ENCODE assay signal across 9 mouse cellular contexts in the genomic region with DNA sequence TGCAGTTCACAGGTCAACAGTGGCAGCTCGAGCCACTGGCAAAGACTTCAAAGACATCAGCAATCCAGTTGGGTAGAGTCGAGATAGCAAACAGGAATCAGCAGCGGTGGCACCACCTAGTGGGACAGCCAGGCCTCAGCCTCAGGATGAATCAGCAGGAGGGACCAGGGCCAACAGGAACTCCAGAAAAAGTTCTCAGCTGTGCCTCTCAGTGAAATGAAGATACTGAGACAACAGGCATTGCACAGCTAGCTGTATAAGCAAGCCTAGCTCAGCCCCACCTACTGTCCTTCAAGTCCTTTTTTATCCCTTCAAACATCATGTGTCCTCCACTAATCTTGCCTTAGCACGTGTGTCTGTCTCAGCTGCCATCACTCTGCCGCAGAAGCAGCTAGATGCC. TPM values are rescaled to one million over a fixed set of nuclear protein-coding genes. Genes with fewer than 3 reads are reported as not detected.
DNase-seq lines count a peak whose midpoint lies in the region; ATAC-seq and TF ChIP-seq lines count a peak whose summit lies in the region.
"Had no signal": no experiment of that assay in that cellular context is flagged by ENCODE, and none has a peak within 500 bp of the region (broad histone marks: within the 10 kb centered on the region; RNA-seq: fewer than 3 reads in every experiment).

No protein-coding gene starts in this region.

- no peak for ATAC-seq in kidney, postnatal 0 days (replicated peaks; ENCODE audit: low FRiP score, low read depth)
- no peak for ATAC-seq in kidney, embryonic 14.5 days (ENCODE audit: low FRiP score, low TSS enrichment)
- peak; percentile 83 for ATAC-seq in common myeloid progenitor, adult 5-6 weeks (replicated peaks; ENCODE audit: low read depth, poor library complexity, severe bottlenecking)
- no peak for ATAC-seq in lung, embryonic 14.5 days (ENCODE audit: insufficient read depth)

- TF ChIP-seq CTCF in kidney, postnatal 0 days (IDR thresholded peaks at IDR 0.05; ENCODE audit: low read depth), result peak; percentile 53
- TF ChIP-seq CTCF in lung, embryonic 14.5 days (IDR thresholded peaks at IDR 0.05; ENCODE audit: low read depth), result peak; percentile 36; the same call in 1 of the 2 replicates

- H3K4me3 ChIP-seq in kidney, postnatal 0 days (replicated peaks; ENCODE audit: low read depth, low read length), result no peak overlapping the region
- H3K4me3 ChIP-seq in kidney, embryonic 14.5 days (ENCODE audit: low read length), result no peak overlapping the region
- no peak overlapping the region for H3K4me3 ChIP-seq in lung, embryonic 14.5 days (ENCODE audit: low read depth, low read length)

- no peak overlapping the region for H3K9ac ChIP-seq in kidney, postnatal 0 days (ENCODE audit: low read depth, low read length)
- no peak overlapping the region for H3K9ac ChIP-seq in kidney, embryonic 14.5 days (ENCODE audit: low read depth, low read length)
- H3K9ac ChIP-seq in lung, embryonic 14.5 days, result no peak overlapping the region

- no peak overlapping the region for H3K4me2 ChIP-seq in kidney, postnatal 0 days (ENCODE audit: low read length)
- no peak overlapping the region for H3K4me2 ChIP-seq in kidney, embryonic 14.5 days (replicated peaks; ENCODE audit: low read depth, low read length)
- H3K4me2 ChIP-seq in lung, embryonic 14.5 days, result no peak overlapping the region

- no peaks in the 10 kb centered on the region for H3K4me1 ChIP-seq in kidney, postnatal 0 days (replicated peaks; ENCODE audit: insufficient read depth, low read length)
- H3K4me1 ChIP-seq in kidney, embryonic 14.5 days (ENCODE audit: control insufficient read depth, insufficient read depth, low read length), result no peaks in the 10 kb centered on the region
- no peaks in the 10 kb centered on the region for H3K4me1 ChIP-seq in lung, embryonic 14.5 days (ENCODE audit: insufficient read depth)

- peak; percentile 14 for DNase-seq in kidney, postnatal 0 days (ENCODE audit: low spot score)
- DNase-seq in MEL-GATA-1-ER (ENCODE audit: extremely low read depth, low read depth), result peak; percentile 3
- DNase-seq in lung, embryonic 14.5 days, result peak; percentile 37
- no peak for DNase-seq in cerebellum, postnatal 14 days
- DNase-seq in urinary bladder, adult 18-20 months (ENCODE audit: low spot score in 2 of 2), result no peak
- DNase-seq in layer of hippocampus, adult 9-10 months (ENCODE audit: low spot score), result no peak

- H3K9me3 ChIP-seq in kidney, postnatal 0 days (replicated peaks; ENCODE audit: low read length), result no peaks in the 10 kb centered on the region
- H3K9me3 ChIP-seq in kidney, embryonic 14.5 days (ENCODE audit: control insufficient read depth, low read length), result no peaks in the 10 kb centered on the region
- no peaks in the 10 kb centered on the region for H3K9me3 ChIP-seq in lung, embryonic 14.5 days (ENCODE audit: low read depth, low read length)

- 69% methylated on average over 5 of the region's 5 CpGs for WGBS in kidney, postnatal 0 days
- 74% methylated on average over 5 of the region's 5 CpGs for WGBS in kidney, embryonic 14.5 days
- WGBS in lung, embryonic 14.5 days, result 62% methylated on average over 5 of the region's 5 CpGs

- peaks cover 71% of the 10 kb centered on the region for H3K36me3 ChIP-seq in kidney, postnatal 0 days (ENCODE audit: insufficient read depth, low read length)
- H3K36me3 ChIP-seq in kidney, embryonic 14.5 days (ENCODE audit: control insufficient read depth, insufficient read depth, low read length), result peaks cover 86% of the 10 kb centered on the region
- peaks cover 89% of the 10 kb centered on the region for H3K36me3 ChIP-seq in lung, embryonic 14.5 days (ENCODE audit: insufficient read depth)

- no peak overlapping the region for H3K27ac ChIP-seq in kidney, postnatal 0 days
- no peak overlapping the region for H3K27ac ChIP-seq in kidney, embryonic 14.5 days (ENCODE audit: low read depth, low read length)
- no peak overlapping the region for H3K27ac ChIP-seq in lung, embryonic 14.5 days (ENCODE audit: low read depth)

- H3K27me3 ChIP-seq in kidney, postnatal 0 days (ENCODE audit: insufficient read depth, low read length), result no peaks in the 10 kb centered on the region
- H3K27me3 ChIP-seq in kidney, embryonic 14.5 days (ENCODE audit: control insufficient read depth, insufficient read depth, low read length), result no peaks in the 10 kb centered on the region
- H3K27me3 ChIP-seq in lung, embryonic 14.5 days (ENCODE audit: insufficient read depth, low read length), result no peaks in the 10 kb centered on the region

RNA-seq across cellular contexts. Expression of a gene that starts 28.0 kb away (rescaled TPM):
- not detected in 2 replicates for polyA plus RNA-seq in kidney, postnatal 0 days (2015; fragmentation: Nextera tagmentation; extraction: Ambion mirVana)
- polyA plus RNA-seq in kidney, embryonic 14.5 days (2014; fragmentation: Nextera tagmentation; extraction: Ambion mirVana), result not detected in 2 replicates
- 3.2 TPM in 1 of 2 replicates, not detected in the other for total RNA-seq in common myeloid progenitor, adult 5-6 weeks (2017)
- polyA plus RNA-seq in lung, embryonic 14.5 days (2014; fragmentation: Nextera tagmentation; extraction: Ambion mirVana), result 0.22 TPM in 1 of 2 replicates, not detected in the other
- polyA plus RNA-seq: limb, embryonic 11.5 days had no signal

RNA-seq across cellular contexts. Expression of a gene that starts 31.0 kb away (rescaled TPM):
- 28.3 and 34.6 TPM in 2 replicates for polyA plus RNA-seq in kidney, postnatal 0 days (2015; fragmentation: Nextera tagmentation; extraction: Ambion mirVana)
- polyA plus RNA-seq in kidney, embryonic 14.5 days (2014; fragmentation: Nextera tagmentation; extraction: Ambion mirVana), result 55.5 and 93.0 TPM in 2 replicates
- total RNA-seq in common myeloid progenitor, adult 5-6 weeks (2017), result 16.5 and 17.3 TPM in 2 replicates
- polyA plus RNA-seq in lung, embryonic 14.5 days (2014; fragmentation: Nextera tagmentation; extraction: Ambion mirVana), result 69.3 and 84.5 TPM in 2 replicates

RNA-seq across cellular contexts. Expression of a gene that starts 53.5 kb away (rescaled TPM):
- polyA plus RNA-seq in kidney, postnatal 0 days (2015; fragmentation: Nextera tagmentation; extraction: Ambion mirVana), result not detected in 2 replicates
- polyA plus RNA-seq in kidney, embryonic 14.5 days (2014; fragmentation: Nextera tagmentation; extraction: Ambion mirVana), result not detected in 2 replicates
- not detected in 2 replicates for total RNA-seq in common myeloid progenitor, adult 5-6 weeks (2017)
- not detected in 2 replicates for polyA plus RNA-seq in lung, embryonic 14.5 days (2014; fragmentation: Nextera tagmentation; extraction: Ambion mirVana)
- polyA plus RNA-seq: limb, embryonic 11.5 days had no signal

Comparison
In these comparisons a context has a peak if more than half of its experiments do, and no peak if none do; other contexts are left out.
1. DNase-seq: peak in kidney, postnatal 0 days (single experiment), MEL-GATA-1-ER (single experiment) and lung, embryonic 14.5 days (single experiment); none in cerebellum, postnatal 14 days (0 of 2), urinary bladder, adult 18-20 months (0 of 2) and layer of hippocampus, adult 9-10 months (single experiment).